Mouse (Mus musculus) hindbrain, postnatal 0 days (tissue): ENCODE measurements around the gene 4931414P19Rik. TPM values are rescaled to one million over a fixed set of nuclear protein-coding genes. Genes with fewer than 3 reads are reported as not detected.

Experiments
- ATAC-seq: fragments of 200-750 bp; cut with Nextera tagmentation; 2 replicates; pipeline ENCODE4 v1.8.0; 2017; ENCODE audit warnings: mild to moderate bottlenecking, moderate TSS enrichment, moderate library complexity
- DNase-seq: peaks from one replicate; pipeline ENCODE4 v3.0.0-alpha.2; 2015; ENCODE audit warnings: low spot score
- H3K27ac ChIP-seq: fragments of 300-500 bp; sonication (generic); 2 replicates; pipeline ENCODE4 v1.5.1; 2014; ENCODE audit warnings: mild to moderate bottlenecking
- H3K27me3 ChIP-seq: fragments of 300-500 bp; sonication (generic); 2 replicates; pipeline ENCODE4 v1.6.1; 2014; ENCODE audit warnings: low read length, mixed read lengths; ENCODE audit not compliant: insufficient read depth
- H3K36me3 ChIP-seq: fragments of 300-500 bp; sonication (generic); 2 replicates; pipeline ENCODE4 v1.6.1; 2014; ENCODE audit warnings: low read length, mixed read lengths; ENCODE audit not compliant: insufficient read depth
- H3K4me1 ChIP-seq: fragments of 300-500 bp; sonication (generic); 2 replicates; pipeline ENCODE4 v1.6.1; 2014; ENCODE audit warnings: antibody characterized with exemption, low read length, mixed read lengths; ENCODE audit not compliant: insufficient read depth
- H3K4me2 ChIP-seq: fragments of 300-500 bp; sonication (generic); 2 replicates; pipeline ENCODE4 v1.6.1; 2014; ENCODE audit warnings: low read depth, mild to moderate bottlenecking, low read length, moderate library complexity, mixed read lengths
- H3K4me3 ChIP-seq: fragments of 300-500 bp; sonication (generic); 2 replicates; pipeline ENCODE4 v1.5.1; 2014; ENCODE audit warnings: low read length
- H3K9ac ChIP-seq: fragments of 300-500 bp; sonication (generic); replicated peaks from 2 replicates; pipeline ENCODE4 v1.6.1; 2014; ENCODE audit warnings: mild to moderate bottlenecking, low read length, moderate library complexity, mixed read lengths
- H3K9me3 ChIP-seq: fragments of 300-500 bp; sonication (generic); 2 replicates; pipeline ENCODE4 v1.6.1; 2016; ENCODE audit warnings: low read length, mixed read lengths
- CTCF ChIP-seq: IDR thresholded peaks from 2 replicates; pipeline ENCODE4 v1.5.1; 2016; ENCODE audit warnings: antibody characterized with exemption, control low read depth, low read depth
- WGBS: fragments of 180-500 bp; shearing (Covaris S2); extraction: QIAGEN DNeasy Blood & Tissue Kit; methylation state at CpG from one replicate; pipeline ENCODE4 v1.1.7; 2014; 5-methylcytosine and 5-hydroxymethylcytosine counted together
- polyA plus RNA-seq: library from polyadenylated mRNA; unstranded; fragments of >200 nt; fragmentation: Nextera tagmentation; extraction: Ambion mirVana; gene quantifications from 2 replicates; pipeline ENCODE4 v1.2.1, GENCODE M21; 2015
- total RNA-seq: library from RNA; depleted of rRNA; stranded (reverse); fragments of >200 nt; gene quantifications from 2 replicates; pipeline ENCODE4 v1.2.3, GENCODE M21; 2014

4931414P19Rik gene
- total and polyA plus RNA-seq, 2 experiments from 2014 or later: 2.5 to 4.8 TPM

DNA sequence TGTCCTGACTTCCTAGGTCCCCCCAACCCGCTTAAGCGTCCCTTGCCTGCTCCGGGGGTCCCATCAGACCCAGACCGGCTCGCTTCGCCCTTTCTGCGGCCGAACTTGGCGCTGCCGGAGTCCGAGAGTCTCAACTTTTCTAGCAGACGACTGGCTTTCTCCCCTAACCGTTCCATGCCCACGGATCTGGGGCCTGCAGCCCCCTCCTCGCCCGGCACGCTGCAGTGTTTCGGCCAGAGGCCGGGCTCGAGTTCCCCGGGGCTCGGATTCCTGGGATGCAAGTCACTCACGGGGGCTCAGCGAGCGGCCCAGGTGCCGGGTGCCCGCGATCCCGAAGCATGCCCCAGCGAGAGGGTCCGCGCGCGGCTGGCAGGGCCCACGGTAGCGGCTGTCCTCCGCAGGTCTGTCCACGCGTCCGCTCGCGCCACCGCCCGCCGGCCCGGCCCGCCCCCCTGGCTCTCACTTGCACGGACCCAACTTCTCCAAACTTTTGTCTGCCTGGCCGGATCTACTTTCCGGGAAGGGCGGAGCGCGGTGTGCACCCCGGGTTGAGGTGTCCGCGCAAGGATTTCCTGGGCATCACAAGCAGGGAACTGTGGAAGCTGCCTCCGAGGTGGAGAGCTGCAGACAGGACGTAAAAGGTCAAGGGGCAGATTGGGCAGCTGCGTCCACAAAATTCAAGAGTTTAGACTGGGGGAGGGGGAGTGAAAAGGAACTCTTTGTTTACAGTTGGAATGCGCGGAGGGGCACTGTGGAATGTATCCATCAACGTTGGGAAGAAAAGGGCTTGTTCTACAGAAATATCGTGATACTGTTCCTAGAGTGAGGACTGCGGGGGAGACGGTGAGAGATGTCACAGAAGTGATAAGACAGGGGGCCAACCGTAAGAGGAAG is 28.5 kb downstream of the 4931414P19Rik start, which contains the start of gene Ajuba:
Gene Ajuba, minus strand, starts transcription at position 470 of the 894 bp plus-strand sequence.
- DNase-seq (peak; percentile 90), ATAC-seq (peak; percentile 75)
- peak within 1 kb of the TSS; percentile 55 for H3K9ac ChIP-seq
- peaks cover 4% of the 10 kb centered on the region; the same call in 1 of the 2 replicates for H3K4me1 ChIP-seq
- H3K36me3 ChIP-seq: no peaks in the 10 kb centered on the region
- under 1% methylated on average over 66 of the region's 66 CpGs for WGBS
- no peak for TF ChIP-seq CTCF
- peak within 1 kb of the TSS; percentile 96 for H3K4me2 ChIP-seq
- peaks cover 6% of the 10 kb centered on the region; the same call in 1 of the 2 replicates for H3K27me3 ChIP-seq
- H3K9me3 ChIP-seq: no peaks in the 10 kb centered on the region
- peak within 1 kb of the TSS; percentile 57 for H3K4me3 ChIP-seq
- peak within 1 kb of the TSS; percentile 75 for H3K27ac ChIP-seq

DNA sequence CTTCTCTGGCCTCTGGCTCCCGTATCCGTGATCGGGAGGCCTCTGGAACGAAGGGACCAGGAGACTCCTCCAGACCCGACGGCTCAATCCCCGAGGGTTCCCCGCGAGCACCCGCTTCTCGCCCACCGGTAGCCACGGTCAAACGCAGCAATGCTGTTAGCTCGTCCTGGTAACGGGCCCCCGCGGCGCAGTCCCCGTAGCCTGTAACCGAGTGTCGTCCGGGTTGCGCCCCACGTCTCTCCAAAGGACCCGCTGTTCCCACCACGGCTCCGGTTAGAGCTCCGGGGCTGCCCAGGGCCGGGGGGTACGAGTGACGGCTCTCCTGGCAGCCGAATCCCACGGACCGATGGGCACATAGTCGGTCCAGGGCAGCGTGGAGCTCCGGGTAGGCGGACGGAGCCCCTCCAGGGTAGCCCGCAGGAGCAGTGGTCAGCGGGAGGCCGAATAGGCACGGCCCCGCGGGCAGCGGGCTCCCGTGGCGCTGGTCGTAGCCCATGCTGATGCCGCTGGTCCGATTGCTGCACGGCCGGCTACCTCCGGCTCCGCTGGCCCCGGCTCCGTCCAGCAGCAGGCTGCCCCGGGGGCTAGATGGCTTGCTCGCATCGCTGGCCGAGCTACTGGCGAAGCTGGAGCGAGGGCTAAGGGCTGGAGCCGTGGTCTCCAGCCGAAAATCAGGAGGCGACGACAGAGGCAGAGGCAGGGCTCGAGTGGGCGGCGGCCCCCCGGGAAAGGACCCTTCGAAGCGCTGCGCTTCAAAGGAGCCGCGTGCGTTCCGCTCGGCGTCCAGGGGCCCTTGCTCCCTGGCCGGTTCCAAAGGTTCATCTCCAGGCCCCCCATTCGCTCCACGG is 29.3 kb downstream of the 4931414P19Rik start:
- no peaks in the 10 kb centered on the region for H3K36me3 ChIP-seq
- under 1% methylated on average over 74 of the region's 84 CpGs for WGBS
- DNase-seq (no peak), ATAC-seq (0 out of 2 replicates have a peak, but pooled peaks have one; percentile 30)
- TF ChIP-seq CTCF: no peak
- peak overlapping the region; percentile 55 for H3K9ac ChIP-seq
- peaks cover 6% of the 10 kb centered on the region; the same call in 1 of the 2 replicates for H3K27me3 ChIP-seq
- peaks cover 4% of the 10 kb centered on the region; the same call in 1 of the 2 replicates for H3K4me1 ChIP-seq
- H3K4me3 ChIP-seq: peak overlapping the region; percentile 57
- no peaks in the 10 kb centered on the region for H3K9me3 ChIP-seq
- H3K4me2 ChIP-seq: peak overlapping the region; percentile 96
- H3K27ac ChIP-seq: peak overlapping the region; percentile 75

DNA sequence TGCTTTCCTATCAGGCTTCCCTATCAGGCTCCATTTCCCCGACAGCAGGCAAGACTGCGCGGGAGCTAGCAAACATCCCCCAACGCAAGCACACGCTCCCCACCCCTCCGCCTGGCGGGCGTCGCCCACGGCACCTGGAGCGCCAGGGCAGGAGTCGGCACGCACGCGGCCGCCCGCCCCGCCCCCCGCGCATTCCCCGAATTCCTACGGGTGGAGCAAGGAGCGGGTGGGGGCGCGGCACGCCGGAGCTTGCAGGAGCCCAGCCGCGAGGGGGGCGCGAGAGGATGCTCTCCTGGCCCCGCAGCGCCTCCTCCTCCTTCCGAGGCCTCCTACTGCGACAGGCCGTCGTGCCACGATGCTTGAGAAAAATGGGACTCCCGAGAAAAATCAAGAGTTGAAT is 30.2 kb downstream of the 4931414P19Rik start:
- DNase-seq (peak; percentile 29), ATAC-seq (no peak)
- TF ChIP-seq CTCF: no peak
- Histone ChIP-seq H3K4me1 (peaks cover 4% of the 10 kb centered on the region; the same call in 1 of the 2 replicates), H3K9ac (peak overlapping the region; percentile 55), H3K36me3 (no peaks in the 10 kb centered on the region), H3K27ac (no peak overlapping the region), H3K4me2 (peak overlapping the region; percentile 96), H3K27me3 (peaks cover 6% of the 10 kb centered on the region; the same call in 1 of the 2 replicates), H3K4me3 (peak overlapping the region; percentile 57), H3K9me3 (no peaks in the 10 kb centered on the region)
- WGBS: under 1% methylated on average over 39 of the region's 39 CpGs

- Histone ChIP-seq H3K9ac (no peak overlapping the region), H3K4me2 (peak overlapping the region; percentile 96), H3K4me3 (peak overlapping the region; percentile 57), H3K9me3 (no peaks in the 10 kb centered on the region), H3K4me1 (peaks cover 4% of the 10 kb centered on the region; the same call in 1 of the 2 replicates), H3K27me3 (peaks cover 6% of the 10 kb centered on the region; the same call in 1 of the 2 replicates), H3K36me3 (no peaks in the 10 kb centered on the region), H3K27ac (no peak overlapping the region)
- DNase-seq (no peak), ATAC-seq (no peak)
- TF ChIP-seq CTCF: no peak
- WGBS: 10% methylated on average over 8 of the region's 8 CpGs
These were observed 30.8 kb downstream of the 4931414P19Rik start for GRCm38 (mm10) chr14:54575031-54575430.

DNA sequence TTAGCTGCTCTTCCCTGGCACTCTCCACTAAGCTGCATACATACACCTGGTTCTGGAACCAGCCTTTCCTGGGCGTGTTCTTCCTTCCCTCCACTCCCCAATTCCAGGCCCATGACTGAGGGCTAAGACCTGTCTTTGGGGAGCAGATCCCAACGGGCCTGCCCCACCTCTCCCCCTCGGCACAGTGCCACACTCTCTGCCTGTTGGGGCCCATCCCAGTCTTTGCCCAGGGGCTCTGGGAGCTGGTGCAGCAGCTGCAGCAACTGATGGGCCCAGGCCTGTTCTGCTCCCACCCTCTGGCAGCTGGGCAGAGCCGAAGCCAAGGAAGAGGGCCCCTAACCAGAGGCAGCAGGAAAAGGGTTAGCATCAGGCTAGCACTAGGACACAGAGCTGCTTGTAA is 31.5 kb downstream of the 4931414P19Rik start:
- Histone ChIP-seq H3K27me3 (peaks cover 6% of the 10 kb centered on the region; the same call in 1 of the 2 replicates), H3K9ac (no peak overlapping the region), H3K36me3 (no peaks in the 10 kb centered on the region), H3K27ac (no peak overlapping the region), H3K4me3 (no peak overlapping the region), H3K4me2 (peak overlapping the region; percentile 96; the same call in 1 of the 2 replicates), H3K4me1 (peaks cover 4% of the 10 kb centered on the region; the same call in 1 of the 2 replicates), H3K9me3 (no peaks in the 10 kb centered on the region)
- WGBS: 20% methylated on average over 4 of the region's 4 CpGs
- no peak for ATAC-seq
- no peak for DNase-seq
- TF ChIP-seq CTCF: no peak
